Mouse (Mus musculus): ENCODE measurements around the gene Myo6. TPM values are rescaled to one million over a fixed set of nuclear protein-coding genes. Genes with fewer than 3 reads are reported as not detected.

The Myo6 gene
- total and polyA plus RNA-seq, 3 experiments = 1.2 to 1.6 TPM; not detected in 1

DNA sequence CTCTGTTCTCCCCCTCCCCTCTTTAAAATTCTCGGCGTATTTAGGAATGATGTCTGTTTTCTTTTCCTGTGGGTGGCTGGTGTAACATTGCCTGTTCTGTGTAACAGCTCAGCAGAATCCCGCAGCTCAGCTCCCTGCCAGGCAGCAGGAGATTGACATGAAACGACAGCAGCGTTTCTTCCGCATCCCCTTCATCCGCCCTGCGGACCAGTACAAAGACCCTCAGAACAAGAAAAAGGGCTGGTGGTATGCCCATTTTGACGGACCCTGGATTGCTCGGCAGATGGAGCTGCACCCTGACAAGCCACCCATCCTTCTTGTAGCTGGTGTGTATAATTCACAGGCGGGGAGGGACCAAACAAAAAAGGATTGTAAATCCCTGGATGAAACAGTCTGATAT is 142.0 kb downstream of the Myo6 start:
- no peak for DNase-seq (ENCODE audit: low read depth, low spot score)
- Histone ChIP-seq H3K9ac (ENCODE audit: control insufficient read depth, low read depth, low read length, poor library complexity, severe bottlenecking) (no peak overlapping the region), H3K36me3 (ENCODE audit: control insufficient read depth in 1 of 2, insufficient read depth in 2 of 2, low read length in 2 of 2) (no peaks in the 10 kb centered on the region), H3K9me3 (replicated peaks; ENCODE audit: insufficient read depth, low read length) (no peaks in the 10 kb centered on the region), H3K27me3 (ENCODE audit: control insufficient read depth in 1 of 2, insufficient read depth in 2 of 2, low read length in 2 of 2) (no peaks in the 10 kb centered on the region), H3K79me2 (ENCODE audit: control insufficient read depth, insufficient read depth, low read length, poor library complexity) (no peaks in the 10 kb centered on the region), H3K4me3 (ENCODE audit: control insufficient read depth in 1 of 2, insufficient read depth in 1 of 2, low read depth in 2 of 2, low read length in 2 of 2) (no peak overlapping the region), H3K27ac (ENCODE audit: control insufficient read depth, low read depth, low read length) (no peak overlapping the region), H3K4me1 (ENCODE audit: control insufficient read depth in 1 of 2, insufficient read depth in 2 of 2, low read length in 2 of 2) (no peaks in the 10 kb centered on the region)
- no peak for TF ChIP-seq TCF12 (IDR thresholded peaks at IDR 0.05; ENCODE audit: low read depth, low read length)
- no peak for TF ChIP-seq SIN3A (IDR thresholded peaks at IDR 0.05; ENCODE audit: low read length)

DNA sequence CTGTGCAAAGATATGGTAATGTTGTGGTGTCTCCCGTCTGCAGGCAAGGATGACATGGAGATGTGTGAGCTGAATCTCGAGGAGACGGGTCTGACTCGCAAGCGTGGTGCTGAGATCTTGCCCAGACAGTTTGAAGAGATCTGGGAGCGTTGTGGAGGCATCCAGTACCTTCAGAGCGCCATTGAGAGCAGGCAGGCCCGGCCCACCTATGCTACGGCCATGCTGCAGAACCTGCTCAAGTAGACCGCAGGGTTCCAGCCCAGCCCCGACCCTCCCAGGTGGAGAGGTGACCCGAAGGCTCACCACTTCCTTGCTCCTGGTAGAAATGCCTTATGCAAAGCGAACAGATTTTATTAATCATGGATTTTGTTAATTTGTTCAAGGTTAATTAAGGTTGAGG is 142.8 kb downstream of the Myo6 start:
- H3K9me3 ChIP-seq (replicated peaks; ENCODE audit: insufficient read depth, low read length) = no peaks in the 10 kb centered on the region
- H3K27ac ChIP-seq (ENCODE audit: control insufficient read depth, low read depth, low read length) = no peak overlapping the region
- H3K4me1 ChIP-seq (ENCODE audit: control insufficient read depth in 1 of 2, insufficient read depth in 2 of 2, low read length in 2 of 2) = no peaks in the 10 kb centered on the region
- no peaks in the 10 kb centered on the region for H3K27me3 ChIP-seq (ENCODE audit: control insufficient read depth in 1 of 2, insufficient read depth in 2 of 2, low read length in 2 of 2)
- TF ChIP-seq MEF2A (IDR thresholded peaks at IDR 0.05; ENCODE audit: extremely low read depth, insufficient replicate concordance, low read depth, low read length, poor library complexity, severe bottlenecking) (no peak), MYC (IDR thresholded peaks at IDR 0.05; ENCODE audit: low read depth, low read length) (no peak), POLR2AphosphoS5 (IDR thresholded peaks at IDR 0.05; ENCODE audit: borderline replicate concordance, low read depth, low read length) (no peak), CTCF (IDR thresholded peaks at IDR 0.05 in 2 of 3, conservative IDR thresholded peaks at IDR 0.05 in 1 of 3; ENCODE audit: control insufficient read depth in 1 of 3, insufficient read depth in 1 of 3, low read depth in 2 of 3, low read length in 3 of 3, poor library complexity in 1 of 3, severe bottlenecking in 1 of 3) (no peak), SIN3A (IDR thresholded peaks at IDR 0.05; ENCODE audit: low read length) (no peak), GATA1 (IDR thresholded peaks at IDR 0.05; ENCODE audit: low read depth, low read length) (no peak), POLR2A (IDR thresholded peaks at IDR 0.05; ENCODE audit: control insufficient read depth in 1 of 2, insufficient read depth in 1 of 2, low read depth in 1 of 2, low read length in 2 of 2, poor library complexity in 1 of 2) (no peak), USF1 (IDR thresholded peaks at IDR 0.05; ENCODE audit: low read depth, low read length) (no peak), GABPA (IDR thresholded peaks at IDR 0.05; ENCODE audit: low read depth, low read length) (no peak), MAX (IDR thresholded peaks at IDR 0.05; ENCODE audit: low read length) (no peak), RCOR1 (IDR thresholded peaks at IDR 0.05; ENCODE audit: low read depth, low read length) (no peak), MAFK (IDR thresholded peaks at IDR 0.05; ENCODE audit: borderline replicate concordance, low read depth, low read length) (no peak), USF2 (IDR thresholded peaks at IDR 0.05; ENCODE audit: borderline replicate concordance in 1 of 2, insufficient read depth in 1 of 2, low read depth in 1 of 2, low read length in 2 of 2) (no peak), ZMIZ1 (IDR thresholded peaks at IDR 0.05; ENCODE audit: low read depth, low read length) (no peak), SMC3 (IDR thresholded peaks at IDR 0.05; ENCODE audit: low read depth, low read length) (no peak), ETS1 (IDR thresholded peaks at IDR 0.05; ENCODE audit: low read depth, low read length) (no peak), MYB (IDR thresholded peaks at IDR 0.05; ENCODE audit: low read depth, low read length) (no peak), ZKSCAN1 (IDR thresholded peaks at IDR 0.05; ENCODE audit: low read depth, low read length) (no peak)
- H3K36me3 ChIP-seq (ENCODE audit: control insufficient read depth in 1 of 2, insufficient read depth in 2 of 2, low read length in 2 of 2) = no peaks in the 10 kb centered on the region
- no peak overlapping the region for H3K4me3 ChIP-seq (ENCODE audit: control insufficient read depth in 1 of 2, insufficient read depth in 1 of 2, low read depth in 2 of 2, low read length in 2 of 2)
- no peak overlapping the region for H3K9ac ChIP-seq (ENCODE audit: control insufficient read depth, low read depth, low read length, poor library complexity, severe bottlenecking)
- no peak for DNase-seq (ENCODE audit: low read depth, low spot score)
- no peaks in the 10 kb centered on the region for H3K79me2 ChIP-seq (ENCODE audit: control insufficient read depth, insufficient read depth, low read length, poor library complexity)

Data from MEL (cell line).